Mouse (Mus musculus) intestine, postnatal 0 days (tissue): ENCODE data around the gene Abi3bp. TPM values are rescaled to one million over a fixed set of nuclear protein-coding genes. Genes with fewer than 3 reads are reported as not detected.

Experiments used
- ATAC-seq: fragments of 200-750 bp; cut with Nextera tagmentation; 2 replicates; pipeline ENCODE4 v1.8.0; 2017; ENCODE audit warnings: mild to moderate bottlenecking, moderate TSS enrichment, moderate library complexity
- H3K27ac ChIP-seq: fragments of 300-500 bp; sonication (generic); 2 replicates; pipeline ENCODE4 v1.5.1; 2014; ENCODE audit warnings: mild to moderate bottlenecking, low read depth, low read length, moderate library complexity
- H3K27me3 ChIP-seq: fragments of 300-500 bp; sonication (generic); replicated peaks from 2 replicates; pipeline ENCODE4 v1.6.1; 2014; ENCODE audit warnings: low read length, mixed read lengths; ENCODE audit not compliant: control insufficient read depth, insufficient read depth
- H3K36me3 ChIP-seq: fragments of 300-500 bp; sonication (generic); 2 replicates; pipeline ENCODE4 v1.6.1; 2014; ENCODE audit warnings: mild to moderate bottlenecking, moderate library complexity; ENCODE audit not compliant: control insufficient read depth, insufficient read depth
- H3K4me1 ChIP-seq: fragments of 300-500 bp; sonication (generic); replicated peaks from 2 replicates; pipeline ENCODE4 v1.6.1; 2014; ENCODE audit warnings: antibody characterized with exemption, low read length, mixed read lengths; ENCODE audit not compliant: control insufficient read depth, insufficient read depth
- H3K4me2 ChIP-seq: fragments of 300-500 bp; sonication (generic); replicated peaks from 2 replicates; pipeline ENCODE4 v1.6.1; 2014; ENCODE audit warnings: low read depth, mild to moderate bottlenecking, moderate library complexity
- H3K4me3 ChIP-seq: fragments of 300-500 bp; sonication (generic); 2 replicates; pipeline ENCODE4 v1.5.1; 2014; ENCODE audit warnings: low read depth, low read length
- H3K9ac ChIP-seq: fragments of 300-500 bp; sonication (generic); 2 replicates; pipeline ENCODE4 v1.6.1; 2014; ENCODE audit warnings: mild to moderate bottlenecking, low read depth, low read length
- H3K9me3 ChIP-seq: fragments of 300-500 bp; sonication (generic); 2 replicates; pipeline ENCODE4 v1.6.1; 2016; ENCODE audit warnings: mixed run types; ENCODE audit not compliant: control insufficient read depth
- CTCF ChIP-seq: sonication (generic); IDR thresholded peaks from 2 replicates; pipeline ENCODE4 v1.5.1; 2016; ENCODE audit warnings: low read depth, mild to moderate bottlenecking, control low read depth, antibody characterized with exemption, moderate library complexity
- WGBS: fragments of 180-500 bp; shearing (Covaris S2); extraction: QIAGEN DNeasy Blood & Tissue Kit; methylation state at CpG from one replicate; pipeline ENCODE4 v1.1.7; 2014; 5-methylcytosine and 5-hydroxymethylcytosine counted together
- polyA plus RNA-seq: library from polyadenylated mRNA; unstranded; fragments of >200 nt; fragmentation: Nextera tagmentation; extraction: Ambion mirVana; gene quantifications from 2 replicates; pipeline ENCODE4 v1.2.1, GENCODE M21; 2015

Gene Abi3bp
- polyA plus RNA-seq, 1 experiment from 2014 or later, result 10.1 TPM

DNA sequence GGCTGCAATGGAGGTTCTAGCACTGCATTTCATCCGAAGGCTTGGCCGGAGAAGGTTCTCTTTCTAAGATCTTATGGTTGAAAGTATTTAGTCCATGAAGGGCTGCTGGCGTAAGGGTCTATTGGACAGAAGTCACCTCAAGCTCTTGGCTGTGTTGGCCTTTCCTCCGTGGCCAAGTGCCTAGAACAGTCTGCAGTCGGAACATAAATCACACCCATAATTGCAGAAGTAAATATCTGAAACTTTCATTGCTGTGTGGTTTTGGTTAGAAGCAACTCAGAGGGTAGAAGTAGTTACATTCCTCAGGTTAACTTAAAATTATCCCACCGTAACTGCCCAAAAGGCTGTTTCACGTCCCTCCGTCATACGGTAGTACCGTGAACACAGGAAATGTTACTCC lies 5.8 kb downstream of the Abi3bp start:
- 89% methylated on average over 10 of the region's 10 CpGs for WGBS
- Histone ChIP-seq H3K4me1 (no peaks in the 10 kb centered on the region), H3K4me2 (no peak overlapping the region), H3K27me3 (no peaks in the 10 kb centered on the region), H3K4me3 (no peak overlapping the region), H3K27ac (no peak overlapping the region), H3K9ac (no peak overlapping the region), H3K36me3 (no peaks in the 10 kb centered on the region), H3K9me3 (no peaks in the 10 kb centered on the region)
- no peak for ATAC-seq
- no peak for TF ChIP-seq CTCF

DNA sequence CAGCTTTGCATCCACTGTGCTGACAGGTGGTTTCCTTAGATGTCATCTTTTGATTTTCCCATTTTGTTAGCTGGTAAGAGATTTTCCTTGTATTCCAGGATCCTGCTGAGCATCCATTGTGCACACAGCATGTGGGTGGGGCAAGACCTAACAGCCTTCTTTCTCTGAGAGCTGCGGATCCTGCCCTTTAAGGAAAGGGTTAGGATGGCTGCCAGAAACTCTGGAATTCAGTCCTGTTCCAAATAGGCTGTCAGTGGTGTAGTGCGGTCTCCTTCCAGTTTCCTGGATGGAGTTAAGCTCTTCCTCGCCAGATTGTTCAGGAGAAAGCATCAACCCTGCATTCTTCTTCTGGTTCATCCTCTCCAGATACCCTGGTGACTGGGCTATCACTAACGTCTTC lies 8.8 kb downstream of the Abi3bp start:
- ATAC-seq, result no peak
- WGBS, result 46% methylated on average over 4 of the region's 4 CpGs
- no peak overlapping the region for H3K4me3 ChIP-seq
- H3K27ac ChIP-seq, result no peak overlapping the region
- no peaks in the 10 kb centered on the region for H3K9me3 ChIP-seq
- H3K27me3 ChIP-seq, result no peaks in the 10 kb centered on the region
- H3K4me1 ChIP-seq, result no peaks in the 10 kb centered on the region
- H3K36me3 ChIP-seq, result no peaks in the 10 kb centered on the region
- H3K9ac ChIP-seq, result no peak overlapping the region
- no peak for TF ChIP-seq CTCF
- no peak overlapping the region for H3K4me2 ChIP-seq

DNA sequence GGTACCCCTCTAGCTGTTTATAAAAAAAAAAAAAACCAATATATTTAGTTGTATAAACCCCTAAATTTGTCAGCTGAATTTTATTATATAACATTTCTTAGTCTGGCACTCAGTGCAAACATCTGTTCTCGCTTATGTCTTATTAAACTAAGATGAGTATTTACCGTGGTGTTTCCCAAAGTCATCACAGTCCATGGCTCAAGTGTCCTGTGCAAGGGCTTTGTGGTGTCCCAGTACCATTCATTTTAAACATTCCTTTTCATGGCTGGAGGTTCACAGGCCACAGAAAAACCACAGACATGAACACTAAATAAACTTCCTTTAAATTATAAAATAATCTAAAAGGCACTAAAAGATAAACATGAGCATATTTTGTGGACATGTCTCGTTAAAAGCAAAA lies 13.2 kb downstream of the Abi3bp start:
- Histone ChIP-seq H3K9me3 (no peaks in the 10 kb centered on the region), H3K4me3 (no peak overlapping the region), H3K9ac (no peak overlapping the region), H3K27me3 (no peaks in the 10 kb centered on the region), H3K4me1 (no peaks in the 10 kb centered on the region), H3K36me3 (no peaks in the 10 kb centered on the region), H3K4me2 (no peak overlapping the region), H3K27ac (no peak overlapping the region)
- WGBS, result 58% methylated on average over 3 of the region's 3 CpGs
- ATAC-seq, result no peak
- no peak for TF ChIP-seq CTCF

DNA sequence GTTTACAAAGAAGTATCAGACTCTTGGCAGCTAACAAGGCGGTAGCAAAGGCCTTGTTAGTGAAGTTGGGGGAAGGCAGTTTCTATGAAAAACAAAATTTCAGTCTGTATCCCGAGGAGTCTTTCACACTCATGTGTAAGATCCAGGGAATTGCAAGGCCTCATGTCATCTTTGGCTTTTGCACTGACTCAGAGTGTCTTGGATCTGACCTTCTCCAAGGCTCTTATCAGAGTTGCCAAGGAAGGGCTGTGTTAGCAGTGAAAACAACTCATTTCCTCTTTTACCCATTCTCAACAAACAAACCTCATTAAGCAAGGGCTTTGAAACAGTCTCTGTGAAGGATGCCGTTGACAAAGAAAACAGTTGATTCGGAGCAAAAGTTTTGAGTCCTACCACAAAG lies 17.6 kb downstream of the Abi3bp start:
- TF ChIP-seq CTCF, result no peak
- Histone ChIP-seq H3K4me3 (no peak overlapping the region), H3K4me2 (no peak overlapping the region), H3K9ac (no peak overlapping the region), H3K36me3 (no peaks in the 10 kb centered on the region), H3K27me3 (no peaks in the 10 kb centered on the region), H3K9me3 (no peaks in the 10 kb centered on the region), H3K4me1 (no peaks in the 10 kb centered on the region), H3K27ac (no peak overlapping the region)
- WGBS, result 51% methylated on average over 4 of the region's 4 CpGs
- no peak for ATAC-seq

DNA sequence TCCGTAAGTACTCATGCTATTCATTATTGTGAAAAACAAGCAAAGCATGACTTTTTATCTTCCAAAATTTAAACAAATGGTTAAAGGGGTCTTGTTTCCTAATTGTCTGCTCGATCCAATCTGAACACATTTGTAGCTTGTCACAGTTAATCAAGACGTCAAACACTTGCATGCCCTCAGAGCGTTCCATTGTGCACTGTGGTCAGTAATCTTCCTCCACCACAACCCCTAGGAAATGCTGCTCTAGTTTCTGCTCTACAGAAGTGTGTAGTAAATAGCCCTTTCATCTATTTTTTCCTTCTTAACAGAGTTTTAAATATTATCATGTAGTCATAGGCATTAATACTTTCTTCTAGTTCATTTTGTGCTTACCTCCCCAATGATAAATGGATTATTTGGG lies 19.1 kb downstream of the Abi3bp start:
- no peaks in the 10 kb centered on the region for H3K27me3 ChIP-seq
- H3K4me1 ChIP-seq, result no peaks in the 10 kb centered on the region
- H3K36me3 ChIP-seq, result no peaks in the 10 kb centered on the region
- WGBS, result 69% methylated on average over 4 of the region's 4 CpGs
- no peaks in the 10 kb centered on the region for H3K9me3 ChIP-seq
- H3K4me2 ChIP-seq, result no peak overlapping the region
- H3K4me3 ChIP-seq, result no peak overlapping the region
- no peak for TF ChIP-seq CTCF
- H3K9ac ChIP-seq, result no peak overlapping the region
- no peak overlapping the region for H3K27ac ChIP-seq
- ATAC-seq, result no peak

DNA sequence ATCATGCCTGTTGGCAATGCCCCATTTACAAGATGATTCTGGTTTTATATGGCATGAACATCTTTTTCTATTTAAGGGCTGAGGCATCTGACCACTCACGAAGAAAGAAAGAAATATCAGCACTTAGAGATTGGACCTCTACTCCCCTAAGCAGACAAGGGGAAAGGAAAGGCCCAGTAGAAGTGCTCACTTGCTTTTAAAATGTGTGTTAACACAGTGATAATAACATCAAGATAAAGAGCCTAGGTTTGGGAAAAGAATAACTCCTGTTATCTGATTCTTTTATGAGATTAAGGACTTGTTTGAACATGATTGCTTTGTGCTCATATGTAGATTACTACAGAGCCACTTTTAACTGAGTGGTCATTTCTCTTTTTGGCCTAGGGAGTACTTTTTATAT lies 21.0 kb downstream of the Abi3bp start:
- no peak for ATAC-seq
- Histone ChIP-seq H3K4me1 (no peaks in the 10 kb centered on the region), H3K27me3 (no peaks in the 10 kb centered on the region), H3K27ac (no peak overlapping the region), H3K9me3 (no peaks in the 10 kb centered on the region), H3K4me2 (no peak overlapping the region), H3K4me3 (no peak overlapping the region), H3K36me3 (no peaks in the 10 kb centered on the region), H3K9ac (no peak overlapping the region)
- 39% methylated on average over 1 of the region's 1 CpGs for WGBS
- no peak for TF ChIP-seq CTCF

DNA sequence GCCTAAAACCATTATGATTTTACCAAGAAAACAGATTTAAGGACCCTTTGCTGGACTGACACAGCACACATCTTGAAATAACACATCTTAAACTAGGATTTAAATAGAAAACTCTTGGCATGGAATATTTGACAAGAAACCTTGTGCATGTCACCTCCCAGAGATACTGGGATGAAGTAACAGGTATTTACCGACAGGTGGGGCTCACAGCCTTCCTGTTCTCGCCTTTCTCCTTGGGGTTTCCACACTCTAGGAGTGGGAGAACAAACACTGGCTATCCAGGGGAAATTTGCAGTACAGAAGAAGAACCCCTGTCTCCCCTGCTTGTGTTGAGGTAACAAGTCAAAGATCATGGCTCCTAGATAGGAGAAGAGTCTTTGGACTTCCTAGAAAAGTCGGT lies 22.8 kb downstream of the Abi3bp start:
- Histone ChIP-seq H3K27ac (no peak overlapping the region), H3K27me3 (no peaks in the 10 kb centered on the region), H3K9ac (no peak overlapping the region), H3K4me1 (no peaks in the 10 kb centered on the region), H3K4me3 (no peak overlapping the region), H3K36me3 (no peaks in the 10 kb centered on the region), H3K9me3 (no peaks in the 10 kb centered on the region), H3K4me2 (no peak overlapping the region)
- ATAC-seq, result no peak
- 51% methylated on average over 3 of the region's 3 CpGs for WGBS
- peak; percentile 58 for TF ChIP-seq CTCF
